8 mouse cellular contexts compared by ENCODE assay signal in the genomic region with DNA sequence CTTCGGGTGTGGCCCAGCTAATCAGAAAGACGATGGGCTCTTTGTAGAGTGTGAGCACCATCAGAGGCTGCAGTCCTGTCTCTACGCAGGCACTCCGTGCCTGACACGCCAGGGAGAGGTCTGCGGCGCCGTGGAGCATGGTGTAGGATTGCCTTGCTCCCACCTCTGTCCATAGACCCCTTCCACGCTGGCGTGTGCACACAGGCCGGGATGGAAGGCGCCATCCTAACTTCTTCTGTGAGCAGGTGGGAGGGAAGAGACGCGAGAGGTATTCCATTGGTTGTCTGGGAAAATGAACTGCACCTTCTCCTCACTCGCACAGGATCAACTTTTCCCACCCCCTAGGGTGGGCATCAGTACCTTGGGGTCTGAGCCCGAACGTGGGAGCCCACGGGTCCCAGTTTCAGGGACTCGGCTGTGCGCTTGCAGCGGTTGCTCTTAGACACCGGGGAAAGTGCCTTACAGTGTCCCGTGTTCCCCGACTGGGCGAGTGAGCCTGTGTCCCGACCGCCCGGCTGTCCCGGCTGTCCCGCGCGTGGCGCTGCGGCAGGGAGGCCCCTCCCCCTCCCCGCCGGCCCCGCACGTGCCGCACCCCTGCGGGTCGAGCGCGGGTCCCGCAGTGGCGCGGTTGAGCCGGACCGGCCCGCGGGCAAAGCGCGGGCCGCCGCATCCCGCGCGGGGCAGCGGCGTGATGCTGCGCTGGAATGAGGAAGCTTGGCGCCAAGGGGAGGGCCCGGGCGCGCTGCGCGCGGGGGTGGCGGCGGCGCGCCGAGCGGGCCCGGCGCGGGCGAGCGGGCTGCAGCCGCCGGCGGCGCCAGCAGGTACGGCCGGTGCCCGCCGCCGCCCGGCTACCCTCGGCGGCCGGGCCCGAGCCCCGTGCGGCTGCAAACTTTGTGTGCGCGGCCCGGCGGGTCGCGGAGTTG. TPM values are rescaled to one million over a fixed set of nuclear protein-coding genes. Genes with fewer than 3 reads are reported as not detected.
DNase-seq lines count a peak whose midpoint lies in the region; ATAC-seq and TF ChIP-seq lines count a peak whose summit lies in the region.

A gene (plus strand): TSS at position 74 of the 923 bp plus-strand sequence.

- peak; percentile 51 for ATAC-seq in intestine, postnatal 0 days
- ATAC-seq in midbrain, embryonic 16.5 days: peak; percentile 77

- no peak for TF ChIP-seq CTCF in E14TG2a.4 (conservative IDR thresholded peaks at IDR 0.05; ENCODE audit: low read length)
- no peak for TF ChIP-seq CTCF in intestine, postnatal 0 days (IDR thresholded peaks at IDR 0.05; ENCODE audit: low read depth)

- 2% methylated on average over 74 of the region's 100 CpGs for WGBS in intestine, postnatal 0 days
- 1% methylated on average over 79 of the region's 100 CpGs for WGBS in midbrain, embryonic 16.5 days

- peaks cover 61% of the 10 kb centered on the region for H3K27me3 ChIP-seq in E14TG2a.4 (ENCODE audit: insufficient read depth, low read length)
- H3K27me3 ChIP-seq in erythroblast, embryonic 14.5 days (ENCODE audit: control insufficient read depth): peaks cover 14% of the 10 kb centered on the region
- H3K27me3 ChIP-seq in intestine, postnatal 0 days (replicated peaks; ENCODE audit: control insufficient read depth, insufficient read depth, low read length): peaks cover 41% of the 10 kb centered on the region
- H3K27me3 ChIP-seq in midbrain, embryonic 16.5 days (ENCODE audit: control insufficient read depth, insufficient read depth, low read depth, low read length): peaks cover 35% of the 10 kb centered on the region

- no peak within 1 kb of the TSS for H3K27ac ChIP-seq in intestine, postnatal 0 days (ENCODE audit: low read depth, low read length)
- H3K27ac ChIP-seq in midbrain, embryonic 16.5 days (ENCODE audit: low read length): no peak within 1 kb of the TSS

- H3K4me3 ChIP-seq in E14TG2a.4 (replicated peaks; ENCODE audit: low read length): peak within 1 kb of the TSS; percentile 85
- peak within 1 kb of the TSS; percentile 99 for H3K4me3 ChIP-seq in erythroblast, embryonic 14.5 days (replicated peaks)
- peak within 1 kb of the TSS; percentile 67 for H3K4me3 ChIP-seq in intestine, postnatal 0 days (ENCODE audit: low read depth, low read length)
- H3K4me3 ChIP-seq in midbrain, embryonic 16.5 days (ENCODE audit: low read depth, low read length): peak within 1 kb of the TSS; percentile 66

- no peaks in the 10 kb centered on the region for H3K9me3 ChIP-seq in E14TG2a.4 (ENCODE audit: low read length)
- H3K9me3 ChIP-seq in erythroblast, embryonic 14.5 days (ENCODE audit: control insufficient read depth, low read length): no peaks in the 10 kb centered on the region
- no peaks in the 10 kb centered on the region for H3K9me3 ChIP-seq in intestine, postnatal 0 days (ENCODE audit: control insufficient read depth)
- no peaks in the 10 kb centered on the region for H3K9me3 ChIP-seq in midbrain, embryonic 16.5 days (replicated peaks; ENCODE audit: control insufficient read depth, low read length, poor library complexity, severe bottlenecking)

- peak; percentile 9 for DNase-seq in adrenal gland, adult 2 months
- no peak for DNase-seq in adrenal gland, adult 8-10 months
- DNase-seq in thymus, postnatal 4 days: peak; percentile 73
- no peak for DNase-seq in layer of hippocampus, adult 9-10 months (ENCODE audit: low spot score)

- peak within 1 kb of the TSS; percentile 31; the same call in 1 of the 2 replicates for H3K9ac ChIP-seq in intestine, postnatal 0 days (ENCODE audit: low read depth, low read length)
- peak within 1 kb of the TSS; percentile 5 for H3K9ac ChIP-seq in midbrain, embryonic 16.5 days (ENCODE audit: low read depth, low read length)

- H3K4me1 ChIP-seq in E14TG2a.4 (replicated peaks; ENCODE audit: low read depth, low read length): peaks cover 16% of the 10 kb centered on the region
- peaks cover 50% of the 10 kb centered on the region for H3K4me1 ChIP-seq in erythroblast, embryonic 14.5 days (ENCODE audit: control insufficient read depth)
- H3K4me1 ChIP-seq in intestine, postnatal 0 days (replicated peaks; ENCODE audit: control insufficient read depth, insufficient read depth, low read length): no peaks in the 10 kb centered on the region; the same call in 1 of the 2 replicates
- peaks cover 12% of the 10 kb centered on the region for H3K4me1 ChIP-seq in midbrain, embryonic 16.5 days (ENCODE audit: control insufficient read depth, insufficient read depth, low read length)

- H3K4me2 ChIP-seq in intestine, postnatal 0 days (replicated peaks; ENCODE audit: low read depth): peak within 1 kb of the TSS; percentile 96
- H3K4me2 ChIP-seq in midbrain, embryonic 16.5 days (ENCODE audit: low read length): peak within 1 kb of the TSS; percentile 67

- no peaks in the 10 kb centered on the region for H3K36me3 ChIP-seq in E14TG2a.4 (ENCODE audit: insufficient read depth, low read length)
- peaks cover 4% of the 10 kb centered on the region for H3K36me3 ChIP-seq in erythroblast, embryonic 14.5 days (ENCODE audit: control insufficient read depth)
- H3K36me3 ChIP-seq in intestine, postnatal 0 days (ENCODE audit: control insufficient read depth, insufficient read depth): no peaks in the 10 kb centered on the region
- H3K36me3 ChIP-seq in midbrain, embryonic 16.5 days (ENCODE audit: control insufficient read depth, insufficient read depth, low read length): no peaks in the 10 kb centered on the region

RNA-seq across cellular contexts. Expression of the gene that starts here (rescaled TPM):
- 1 to 10 TPM; 2.0 to 3.0 TPM for total RNA-seq in adrenal gland, adult 2 months (2021)
- 11.0 and 11.5 TPM in 2 replicates for polyA plus RNA-seq in adrenal gland, adult 2 months (2012; rRNA removed)
- total RNA-seq in adrenal gland, adult 8-10 months (2022): 1 to 10 TPM; 2.7 to 6.3 (median 3.7) TPM
- 6.6 and 7.2 TPM in 2 replicates for polyA plus RNA-seq in erythroblast, embryonic 14.5 days (2012)
- polyA plus RNA-seq in intestine, postnatal 0 days (2015; fragmentation: Nextera tagmentation; extraction: Ambion mirVana): 0.64 and 0.85 TPM in 2 replicates
- polyA plus RNA-seq in midbrain, embryonic 16.5 days (2015; fragmentation: Nextera tagmentation; extraction: Ambion mirVana): 1.3 and 1.4 TPM in 2 replicates

Comparison
In these comparisons a context has a peak if more than half of its experiments do, and no peak if none do; other contexts are left out.
1. DNase-seq: peak in adrenal gland, adult 2 months (single experiment) and thymus, postnatal 4 days (single experiment); none in adrenal gland, adult 8-10 months (single experiment) and layer of hippocampus, adult 9-10 months (single experiment).
2. Peak in ATAC-seq, H3K4me3 ChIP-seq, H3K9ac ChIP-seq and H3K4me2 ChIP-seq in intestine, postnatal 0 days; RNA of the gene not detected or under 1 TPM.
3. Peak in every context shown above with its lines, with median percentiles within 50 percentile points of each other: H3K4me3 ChIP-seq.